Mouse (Mus musculus) neural tube, embryonic 14.5 days (tissue): Measurements from ENCODE around the gene Nae1. TPM values are rescaled to one million over a fixed set of nuclear protein-coding genes. Genes with fewer than 3 reads are reported as not detected.

Source experiments
- ATAC-seq: fragments of 200-750 bp; cut with Nextera tagmentation; 2 replicates; pipeline ENCODE4 v1.8.0; 2017; ENCODE audit warnings: low read depth, mild to moderate bottlenecking, moderate TSS enrichment, moderate library complexity
- H3K27ac ChIP-seq: fragments of 300-500 bp; sonication (generic); 2 replicates; pipeline ENCODE4 v1.5.1; 2014; ENCODE audit warnings: low read depth, mild to moderate bottlenecking, control low read depth, low read length, moderate library complexity, mixed read lengths
- H3K27me3 ChIP-seq: fragments of 300-500 bp; sonication (generic); 2 replicates; pipeline ENCODE4 v1.6.1; 2014; ENCODE audit warnings: low read length; ENCODE audit not compliant: control insufficient read depth, insufficient read depth
- H3K36me3 ChIP-seq: fragments of 300-500 bp; sonication (generic); 2 replicates; pipeline ENCODE4 v1.6.1; 2014; ENCODE audit warnings: low read length, mixed read lengths; ENCODE audit not compliant: control insufficient read depth, insufficient read depth
- H3K4me1 ChIP-seq: fragments of 300-500 bp; sonication (generic); 2 replicates; pipeline ENCODE4 v1.6.1; 2014; ENCODE audit warnings: low read length; ENCODE audit not compliant: control insufficient read depth, insufficient read depth
- H3K4me2 ChIP-seq: fragments of 300-500 bp; sonication (generic); 2 replicates; pipeline ENCODE4 v1.6.1; 2014; ENCODE audit warnings: mild to moderate bottlenecking, low read depth, low read length, control low read depth
- H3K4me3 ChIP-seq: fragments of 300-500 bp; sonication (generic); 2 replicates; pipeline ENCODE4 v1.5.1; 2014; ENCODE audit warnings: low read depth, low read length, control low read depth, mixed read lengths
- H3K9ac ChIP-seq: fragments of 300-500 bp; sonication (generic); replicated peaks from 2 replicates; pipeline ENCODE4 v1.6.1; 2014; ENCODE audit warnings: low read depth, mild to moderate bottlenecking, control low read depth, low read length, mixed read lengths
- H3K9me3 ChIP-seq: fragments of 300-500 bp; sonication (generic); 2 replicates; pipeline ENCODE4 v1.6.1; 2016; ENCODE audit warnings: low read length; ENCODE audit not compliant: control insufficient read depth
- WGBS: fragments of 180-500 bp; shearing (Covaris S2); extraction: QIAGEN DNeasy Blood & Tissue Kit; methylation state at CpG from one replicate; pipeline ENCODE4 v1.1.7; 2014; 5-methylcytosine and 5-hydroxymethylcytosine counted together
- polyA plus RNA-seq: library from polyadenylated mRNA; unstranded; fragments of >200 nt; fragmentation: Nextera tagmentation; extraction: Ambion mirVana; gene quantifications from 2 replicates; pipeline ENCODE4 v1.2.1, GENCODE M21; 2014

The Nae1 gene
- polyA plus RNA-seq, 1 experiment from 2014 or later = 102 TPM

DNA sequence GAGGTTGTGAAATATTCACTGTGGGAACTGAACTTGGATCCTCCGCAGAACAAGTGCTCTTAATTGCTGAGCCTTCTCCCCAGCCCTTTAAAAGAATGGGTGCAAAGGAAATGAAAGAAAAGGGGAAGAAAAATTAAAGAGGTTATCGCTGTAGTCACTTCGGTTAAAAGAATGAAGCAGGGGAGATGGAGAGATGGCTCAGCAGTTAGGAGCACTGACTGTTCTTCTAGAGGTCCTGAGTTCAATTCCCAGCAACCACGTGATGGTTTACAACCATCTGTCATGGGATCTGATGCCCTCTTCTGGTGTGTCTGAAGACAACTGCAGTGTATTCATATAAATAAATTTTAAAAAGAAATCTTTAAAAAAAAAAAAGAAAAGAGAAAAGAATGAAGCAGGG is 1.6 kb upstream of the Nae1 start:
- H3K4me2 ChIP-seq = no peak overlapping the region
- peaks cover 13% of the 10 kb centered on the region for H3K4me1 ChIP-seq
- H3K27me3 ChIP-seq = peaks cover 21% of the 10 kb centered on the region
- no peak overlapping the region for H3K4me3 ChIP-seq
- no peak for ATAC-seq
- no peak overlapping the region for H3K27ac ChIP-seq
- no peaks in the 10 kb centered on the region for H3K9me3 ChIP-seq
- H3K36me3 ChIP-seq = no peaks in the 10 kb centered on the region
- no peak overlapping the region for H3K9ac ChIP-seq
- 89% methylated on average over 4 of the region's 4 CpGs for WGBS

DNA sequence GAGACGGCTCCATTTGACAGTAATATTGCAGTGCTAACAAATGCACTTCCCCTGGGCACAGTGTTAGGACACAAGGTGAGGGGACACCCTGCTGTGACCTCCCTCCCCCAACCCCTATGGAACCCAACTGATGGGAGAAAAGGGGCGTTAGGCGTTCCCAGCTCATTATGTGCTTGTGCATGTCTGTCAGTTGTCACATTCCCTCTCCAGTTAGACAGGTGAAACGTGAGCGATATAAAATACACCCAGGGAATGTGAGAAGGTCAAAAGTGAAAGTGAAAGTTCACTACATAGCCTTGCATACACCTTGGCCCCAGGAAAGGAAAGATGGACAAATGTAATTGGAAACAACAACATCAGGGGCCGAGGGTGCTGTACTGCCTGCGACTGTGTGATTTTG is 941 bp upstream of the Nae1 start:
- WGBS = 41% methylated on average over 7 of the region's 7 CpGs
- peaks cover 15% of the 10 kb centered on the region; the same call in 1 of the 2 replicates for H3K27me3 ChIP-seq
- no peak overlapping the region for H3K27ac ChIP-seq
- no peaks in the 10 kb centered on the region for H3K36me3 ChIP-seq
- H3K9ac ChIP-seq = no peak overlapping the region
- H3K4me3 ChIP-seq = peak overlapping the region; percentile 1; the same call in 1 of the 2 replicates
- H3K9me3 ChIP-seq = no peaks in the 10 kb centered on the region
- peak overlapping the region; percentile 63 for H3K4me2 ChIP-seq
- no peak for ATAC-seq
- peaks cover 7% of the 10 kb centered on the region for H3K4me1 ChIP-seq

DNA sequence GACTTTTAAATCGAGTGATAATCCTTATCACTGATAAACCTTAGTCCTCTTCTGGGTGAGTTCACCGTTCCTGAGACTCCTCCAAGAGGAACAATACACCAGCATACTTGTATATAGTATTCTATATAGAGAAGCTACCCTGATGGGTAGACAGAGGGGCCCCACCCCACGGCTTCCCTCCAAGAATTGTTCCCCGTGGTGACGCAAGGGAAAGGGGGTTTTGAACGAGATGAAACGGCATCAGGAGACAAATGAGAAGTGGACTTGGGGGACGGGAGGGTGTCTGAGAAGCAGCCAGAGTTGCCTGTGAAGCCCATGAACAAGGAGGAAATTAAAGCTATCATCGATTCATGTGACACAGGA is 323 bp upstream of the Nae1 start:
- H3K27me3 ChIP-seq = peaks cover 9% of the 10 kb centered on the region; the same call in 1 of the 2 replicates
- H3K4me1 ChIP-seq = peaks cover 7% of the 10 kb centered on the region
- H3K9me3 ChIP-seq = no peaks in the 10 kb centered on the region
- peak overlapping the region; percentile 78 for H3K4me3 ChIP-seq
- H3K36me3 ChIP-seq = peaks cover 5% of the 10 kb centered on the region; the same call in 1 of the 2 replicates
- no peak overlapping the region for H3K27ac ChIP-seq
- ATAC-seq = peak; percentile 69
- peak overlapping the region; percentile 63 for H3K4me2 ChIP-seq
- H3K9ac ChIP-seq = peak overlapping the region; percentile 47
- 8% methylated on average over 9 of the region's 9 CpGs for WGBS

DNA sequence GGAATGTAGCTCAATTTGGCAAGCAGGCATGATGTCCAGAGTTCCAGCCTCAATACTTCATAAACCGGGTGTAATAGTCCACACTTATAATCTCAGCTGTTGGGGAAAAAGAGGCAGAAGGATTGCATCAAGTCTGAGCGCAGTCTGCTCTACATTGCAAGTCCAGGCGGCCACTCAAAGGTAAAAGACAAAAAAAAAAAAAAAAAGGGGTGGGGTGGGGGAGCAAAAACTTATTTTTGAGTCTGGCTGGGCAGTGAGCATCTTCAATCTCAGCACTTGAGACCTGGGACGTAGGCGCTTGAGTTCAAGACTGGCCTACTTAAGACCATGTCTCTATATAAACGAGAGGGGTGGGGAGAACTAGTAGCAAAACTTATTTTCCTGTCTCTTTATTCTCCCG is 886 bp downstream of the Nae1 start:
- peak overlapping the region; percentile 78 for H3K4me3 ChIP-seq
- peak overlapping the region; percentile 88 for H3K9ac ChIP-seq
- 0 out of 2 replicates have a peak, but pooled peaks cover under 1% of the 10 kb centered on the region for H3K27me3 ChIP-seq
- H3K36me3 ChIP-seq = peaks cover 5% of the 10 kb centered on the region; the same call in 1 of the 2 replicates
- H3K27ac ChIP-seq = no peak overlapping the region
- H3K4me1 ChIP-seq = peaks cover 7% of the 10 kb centered on the region
- H3K4me2 ChIP-seq = peak overlapping the region; percentile 63
- ATAC-seq = 0 out of 2 replicates have a peak, but pooled peaks have one; percentile 4
- 20% methylated on average over 7 of the region's 7 CpGs for WGBS
- no peaks in the 10 kb centered on the region for H3K9me3 ChIP-seq

DNA sequence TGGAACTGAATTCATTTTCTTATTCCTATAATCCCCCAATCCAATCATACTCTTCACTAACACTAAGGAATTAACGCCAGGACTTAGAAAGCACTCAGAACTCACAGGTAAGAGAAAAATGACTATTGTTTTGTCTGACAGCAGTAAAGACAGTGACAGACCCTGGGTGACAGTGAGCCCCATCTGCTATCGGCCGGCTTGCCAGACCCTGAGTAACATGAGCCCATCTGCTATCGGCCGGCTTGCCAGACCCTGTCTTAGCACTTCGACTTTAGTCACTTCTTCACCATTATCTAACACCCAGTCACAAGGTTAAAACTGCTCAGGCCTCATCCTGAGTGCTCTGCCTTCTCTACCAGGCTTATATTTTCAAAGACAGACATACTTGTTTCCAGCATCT is 4.8 kb downstream of the Nae1 start:
- Histone ChIP-seq H3K4me2 (no peak overlapping the region), H3K9ac (no peak overlapping the region), H3K27ac (no peak overlapping the region), H3K4me1 (peaks cover 7% of the 10 kb centered on the region), H3K4me3 (no peak overlapping the region), H3K36me3 (peaks cover 17% of the 10 kb centered on the region; the same call in 1 of the 2 replicates), H3K9me3 (no peaks in the 10 kb centered on the region), H3K27me3 (no peaks in the 10 kb centered on the region)
- 90% methylated on average over 6 of the region's 6 CpGs for WGBS
- ATAC-seq = no peak

DNA sequence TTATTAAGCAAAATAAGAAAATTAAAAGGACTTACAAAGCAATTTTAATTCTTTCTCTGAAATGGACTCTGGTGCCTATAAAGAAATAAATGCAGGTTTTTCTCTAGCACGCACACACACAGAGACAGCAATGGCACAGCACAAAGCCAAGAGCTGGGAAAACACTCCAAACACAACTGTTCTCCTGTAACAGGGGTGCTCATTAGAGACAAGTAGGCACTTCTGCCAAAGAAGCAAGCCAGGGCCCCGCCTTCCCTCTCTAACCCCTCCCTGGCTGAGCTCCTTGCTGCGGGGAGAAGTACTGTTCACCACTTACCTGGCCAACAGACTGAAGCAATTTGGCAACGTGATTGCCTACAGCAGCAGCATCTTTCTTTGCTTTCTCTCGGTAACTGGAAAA is 16.6 kb downstream of the Nae1 start:
- 87% methylated on average over 5 of the region's 5 CpGs for WGBS
- Histone ChIP-seq H3K36me3 (peaks cover 29% of the 10 kb centered on the region; the same call in 1 of the 2 replicates), H3K27me3 (no peaks in the 10 kb centered on the region), H3K4me2 (no peak overlapping the region), H3K27ac (no peak overlapping the region), H3K4me1 (no peaks in the 10 kb centered on the region), H3K9ac (no peak overlapping the region), H3K9me3 (no peaks in the 10 kb centered on the region), H3K4me3 (no peak overlapping the region)
- ATAC-seq = no peak

DNA sequence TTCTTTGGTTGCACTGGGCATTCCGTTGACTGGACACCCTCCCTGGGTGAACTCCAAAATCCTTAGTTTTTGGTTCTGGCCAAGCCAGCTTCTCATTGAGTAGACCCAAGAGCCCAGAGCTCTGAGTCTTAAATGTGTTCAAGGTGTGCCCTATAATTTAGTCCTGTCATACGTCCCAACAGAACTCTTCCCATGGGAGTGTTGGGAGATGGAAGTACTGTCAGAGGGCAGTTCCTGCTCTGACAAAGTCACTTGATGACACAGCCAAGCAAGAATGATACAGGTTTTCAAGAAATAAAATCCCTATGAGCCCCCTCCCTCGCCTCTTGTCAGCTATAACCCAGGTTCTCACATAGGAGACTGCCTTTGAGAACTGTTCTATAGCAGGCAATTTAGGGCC is 24.3 kb downstream of the Nae1 start:
- Histone ChIP-seq H3K4me1 (0 out of 2 replicates have a peak, but pooled peaks cover 5% of the 10 kb centered on the region), H3K27ac (no peak overlapping the region), H3K9me3 (no peaks in the 10 kb centered on the region), H3K27me3 (no peaks in the 10 kb centered on the region), H3K4me3 (no peak overlapping the region; the same call in 1 of the 2 replicates), H3K9ac (no peak overlapping the region), H3K36me3 (peaks cover 13% of the 10 kb centered on the region; the same call in 1 of the 2 replicates), H3K4me2 (peak overlapping the region; percentile 100)
- ATAC-seq = peak; percentile 52; the same call in 1 of the 2 replicates
- whole genome bisulfite sequencing = 70% methylated on average over 3 of the region's 3 CpGs

DNA sequence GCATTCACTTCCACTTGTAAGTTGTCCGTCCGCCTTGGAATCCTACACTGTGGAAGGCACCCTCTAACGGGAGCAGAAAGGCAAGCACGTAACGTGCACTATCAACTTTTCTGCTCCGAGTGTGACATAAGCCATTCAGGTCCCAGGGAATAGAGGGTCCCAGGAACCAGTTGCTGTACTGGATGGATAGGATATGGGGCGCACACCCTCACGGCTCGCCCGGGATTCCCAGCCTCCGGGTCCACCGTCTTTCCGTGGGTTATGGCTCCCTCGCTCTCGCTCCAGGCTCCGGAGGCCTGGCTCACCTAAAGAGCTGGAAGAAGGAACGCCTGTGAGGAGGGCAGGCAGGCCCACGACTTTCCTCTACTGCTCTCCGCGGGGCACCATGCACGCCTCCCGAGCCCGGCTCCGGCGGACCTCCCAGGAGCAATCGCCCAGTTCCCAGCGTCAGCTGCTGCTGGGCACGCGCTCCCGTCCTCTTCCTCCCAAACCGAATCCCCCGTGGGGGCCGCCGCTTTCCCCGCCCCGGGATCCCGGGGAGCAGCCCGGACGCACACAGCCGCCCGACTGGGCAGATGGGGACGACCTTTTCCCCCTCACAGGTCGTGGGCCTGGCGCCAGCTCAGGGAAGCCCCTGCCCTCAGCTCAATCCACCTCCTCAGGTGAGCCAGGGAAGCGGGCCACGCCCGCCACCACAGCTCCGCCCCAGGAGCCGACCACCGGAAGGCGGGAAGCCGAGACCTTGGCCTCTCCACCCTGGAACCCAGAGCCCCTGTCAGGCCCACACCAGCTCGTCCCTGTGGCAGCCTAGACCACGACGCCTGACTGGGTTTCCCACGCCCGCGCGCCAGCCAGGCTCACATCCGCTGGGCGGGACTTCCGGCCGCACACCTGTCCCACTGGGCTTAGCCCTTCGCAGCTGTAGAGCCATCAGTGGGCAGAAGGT is 25.1 kb downstream of the Nae1 start, which contains the start of gene Terb1:
Terb1 (minus strand) TSS at position 850 of the 946 bp plus-strand sequence.
- Histone ChIP-seq H3K27me3 (no peaks in the 10 kb centered on the region), H3K4me3 (peak within 1 kb of the TSS; percentile 57), H3K4me1 (0 out of 2 replicates have a peak, but pooled peaks cover 5% of the 10 kb centered on the region), H3K36me3 (peaks cover 7% of the 10 kb centered on the region; the same call in 1 of the 2 replicates), H3K27ac (no peak within 1 kb of the TSS), H3K9ac (peak within 1 kb of the TSS; percentile 72), H3K9me3 (no peaks in the 10 kb centered on the region), H3K4me2 (peak within 1 kb of the TSS; percentile 100)
- 2% methylated on average over 64 of the region's 64 CpGs for WGBS
- peak; percentile 92 for ATAC-seq

DNA sequence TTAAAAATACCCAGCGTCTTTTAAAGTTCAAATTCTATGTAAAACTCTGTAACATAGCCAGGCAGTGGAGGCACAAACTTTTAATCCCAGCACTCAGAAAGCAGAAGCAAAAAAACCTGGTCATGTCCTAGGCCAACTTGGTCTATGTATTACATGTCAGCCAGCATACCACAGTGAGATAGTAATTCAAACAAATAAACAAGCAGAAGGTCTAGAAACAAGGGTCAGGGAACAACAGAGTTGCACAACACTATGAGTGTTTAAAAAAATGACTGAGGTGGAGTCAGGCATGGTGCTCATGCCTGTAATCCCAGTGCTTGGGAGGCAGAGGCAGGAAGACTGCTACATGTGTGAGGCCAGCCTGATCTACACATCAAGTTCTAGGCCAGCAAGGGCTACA is 55.3 kb downstream of the Nae1 start:
- Histone ChIP-seq H3K9me3 (no peaks in the 10 kb centered on the region), H3K27ac (no peak overlapping the region), H3K4me2 (no peak overlapping the region), H3K4me1 (no peaks in the 10 kb centered on the region), H3K36me3 (no peaks in the 10 kb centered on the region), H3K9ac (no peak overlapping the region), H3K4me3 (no peak overlapping the region), H3K27me3 (no peaks in the 10 kb centered on the region)
- no peak for ATAC-seq
- WGBS = 62% methylated on average over 1 of the region's 1 CpGs
